Mouse (Mus musculus) testis, adult 2 months (tissue): ENCODE data around the gene Fcna.

ENCODE experiments used
- CTCF ChIP-seq: fragments of 200-500 bp; IDR thresholded peaks from 2 replicates; pipeline ENCODE4 v1.5.1; 2012; ENCODE audit warnings: low read depth, mild to moderate bottlenecking, inconsistent platforms, low read length, moderate library complexity; ENCODE audit not compliant: control insufficient read depth, insufficient read depth, insufficient replicate concordance
- POLR2A ChIP-seq: fragments of 200-500 bp; IDR thresholded peaks from 2 replicates; pipeline ENCODE4 v1.6.1; 2012; ENCODE audit warnings: low read depth, mild to moderate bottlenecking, inconsistent platforms, low read length, moderate library complexity; ENCODE audit not compliant: control insufficient read depth

DNA sequence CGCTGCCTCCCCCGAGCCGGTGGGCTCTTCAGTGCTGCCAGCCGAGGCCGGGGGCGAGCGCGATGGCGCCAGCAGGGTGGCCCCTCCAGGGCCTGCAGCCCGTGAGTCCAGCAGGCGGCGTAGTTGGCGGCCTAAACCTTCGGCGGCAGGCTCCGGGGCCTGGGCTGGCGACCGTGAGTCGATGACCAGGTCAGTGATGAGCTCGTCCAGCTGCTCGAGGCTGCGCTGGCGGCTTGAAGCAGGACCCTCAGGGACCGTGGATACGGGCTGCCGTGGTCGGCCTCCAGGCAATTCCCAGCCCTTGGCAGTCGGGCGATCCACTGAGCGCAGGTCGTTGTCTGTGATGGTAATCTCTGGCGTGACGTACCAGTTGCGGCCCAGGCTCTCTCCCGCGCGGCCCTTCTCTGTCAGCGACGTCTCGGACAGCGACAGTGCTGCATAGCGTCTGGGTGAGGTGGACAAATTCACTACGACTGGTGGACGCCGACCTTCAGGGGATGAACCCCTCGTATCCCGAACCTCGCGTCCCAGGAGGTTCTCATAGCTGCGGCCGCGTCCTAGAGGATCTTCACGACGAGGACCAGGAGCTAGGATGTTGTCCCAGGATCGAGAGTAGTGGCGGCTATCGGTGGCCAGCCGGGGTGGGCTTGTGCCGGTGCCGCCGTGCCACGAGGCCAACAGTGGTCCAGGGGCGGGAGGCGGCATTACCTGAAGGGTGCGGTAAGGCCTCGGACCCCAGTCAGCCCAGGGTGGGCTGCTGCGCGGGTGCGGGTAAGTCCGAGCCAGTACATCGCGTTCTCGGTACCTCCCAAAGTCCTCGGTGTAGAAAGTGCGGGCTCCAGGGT lies 49.7 kb downstream of the Fcna start:
- TF ChIP-seq POLR2A (no peak), CTCF (no peak)
